Mouse (Mus musculus): ENCODE measurements around the gene Dock3. TPM values are rescaled to one million over a fixed set of nuclear protein-coding genes. Genes with fewer than 3 reads are reported as not detected.
A peak's percentile ranks its signal among the peaks of the same experiment; 100 is the strongest.

Gene Dock3
- total and polyA plus RNA-seq, 3 experiments = 1.0 to 9.0 (median 6.6) TPM

DNA sequence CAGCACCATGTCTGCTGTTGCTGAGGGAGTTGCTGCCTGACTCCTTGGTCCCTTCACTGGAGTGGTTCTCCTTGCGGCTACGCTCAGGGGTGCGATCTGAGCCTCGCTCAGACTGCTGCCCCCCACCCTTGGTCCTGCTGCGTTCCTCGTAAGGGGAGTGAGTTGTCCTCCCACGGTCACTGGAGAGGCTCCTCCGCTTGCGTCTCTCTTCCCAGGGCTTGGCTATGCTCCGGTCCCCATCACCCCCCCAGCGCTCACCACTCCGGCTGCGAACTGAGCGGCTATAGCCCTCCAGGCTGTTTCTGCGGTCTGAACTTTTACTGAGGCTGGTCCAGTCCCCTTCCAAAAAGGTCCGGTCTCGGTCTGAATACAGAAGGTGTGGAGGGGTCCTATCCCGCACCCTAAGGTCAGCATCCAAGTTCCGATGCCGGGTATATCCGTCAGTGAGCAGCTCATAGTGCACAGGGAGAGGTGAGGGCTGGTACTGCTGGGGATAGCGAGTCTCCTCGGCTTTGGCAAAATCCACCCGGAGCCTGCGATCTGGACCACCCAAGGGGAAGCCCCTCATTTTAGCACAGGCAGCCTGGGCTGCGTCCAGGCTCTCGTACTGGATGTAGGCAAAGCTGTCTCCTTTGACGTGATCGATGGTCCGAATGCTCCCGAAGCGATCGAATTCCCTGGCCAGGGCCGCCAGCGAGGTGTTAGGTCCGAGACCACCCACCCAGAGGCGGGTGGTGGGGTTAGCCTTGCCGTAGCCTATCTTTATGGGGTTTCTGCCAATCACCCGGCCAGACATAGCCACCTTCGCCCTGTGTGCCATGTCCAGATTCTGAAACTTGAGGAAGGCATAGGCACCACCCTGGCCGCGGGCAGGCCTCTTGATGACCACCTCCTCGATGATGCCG, 346.5 kb downstream of the Dock3 start:
- Histone ChIP-seq H3K4me3 (peak overlapping the region; percentile 77), H3K27ac (no peak overlapping the region), H3K9ac (ENCODE audit: low read depth, low read length) (peak overlapping the region; percentile 95), H3K4me1 (ENCODE audit: control insufficient read depth, insufficient read depth, low read length) (peaks cover 11% of the 10 kb centered on the region), H3K79me2 (replicated peaks; ENCODE audit: control insufficient read depth, insufficient read depth, low read length) (0 out of 2 replicates have a peak, but pooled peaks cover 2% of the 10 kb centered on the region), H3K27me3 (ENCODE audit: control insufficient read depth, insufficient read depth, low read length) (no peaks in the 10 kb centered on the region), H3K36me3 (ENCODE audit: control insufficient read depth, insufficient read depth, low read length) (peaks cover 7% of the 10 kb centered on the region; the same call in 1 of the 2 replicates)
- 50% methylated on average over 44 of the region's 44 CpGs for WGBS
- no peak for DNase-seq
- TF ChIP-seq POLR2A (IDR thresholded peaks at IDR 0.05; ENCODE audit: insufficient read depth, low read depth, low read length) (no peak), CTCF (IDR thresholded peaks at IDR 0.05) (no peak), EP300 (IDR thresholded peaks at IDR 0.05; ENCODE audit: insufficient read depth, low read depth, low read length) (no peak)
- intact Hi-C loops (cut with DNase I) = loop anchor here (5.0 kb wide), 1 partner anchor 198 kb away; the partner anchor contains the start of gene Tex264

DNA sequence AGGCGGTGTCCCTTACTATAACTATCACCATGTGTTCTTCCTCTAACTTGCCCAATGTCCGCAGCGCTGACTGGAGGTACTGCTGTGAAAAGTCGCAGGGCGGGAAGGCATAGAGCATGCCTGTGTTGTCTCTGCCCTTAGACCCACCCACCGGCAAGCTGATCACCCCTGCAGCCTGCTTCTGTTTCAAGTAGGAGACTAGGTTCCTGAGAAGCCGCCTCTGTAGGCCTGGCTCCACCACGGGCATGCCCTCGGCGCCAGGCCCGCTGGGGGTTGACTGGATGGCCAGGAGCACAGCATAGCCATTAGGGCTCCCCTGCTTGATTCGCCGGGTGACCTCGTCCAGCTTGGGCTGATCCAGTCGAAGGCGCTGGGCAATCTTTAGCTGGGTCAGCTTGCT, 347.4 kb downstream of the Dock3 start:
- peaks cover 11% of the 10 kb centered on the region for H3K4me1 ChIP-seq (ENCODE audit: control insufficient read depth, insufficient read depth, low read length)
- peaks cover 3% of the 10 kb centered on the region; the same call in 1 of the 2 replicates for H3K36me3 ChIP-seq (ENCODE audit: control insufficient read depth, insufficient read depth, low read length)
- no peak for TF ChIP-seq CTCF (IDR thresholded peaks at IDR 0.05)
- TF ChIP-seq EP300 (IDR thresholded peaks at IDR 0.05; ENCODE audit: insufficient read depth, low read depth, low read length) = no peak
- TF ChIP-seq POLR2A (IDR thresholded peaks at IDR 0.05; ENCODE audit: insufficient read depth, low read depth, low read length) = no peak
- WGBS = 53% methylated on average over 16 of the region's 16 CpGs
- 0 out of 2 replicates have a peak, but pooled peaks cover 2% of the 10 kb centered on the region for H3K79me2 ChIP-seq (replicated peaks; ENCODE audit: control insufficient read depth, insufficient read depth, low read length)
- H3K27me3 ChIP-seq (ENCODE audit: control insufficient read depth, insufficient read depth, low read length) = no peaks in the 10 kb centered on the region
- peak overlapping the region; percentile 28; the same call in 1 of the 2 replicates for H3K9ac ChIP-seq (ENCODE audit: low read depth, low read length)
- intact Hi-C loops (cut with DNase I) = no loop called here
- no peak overlapping the region for H3K27ac ChIP-seq
- DNase-seq = no peak
- no peak overlapping the region for H3K4me3 ChIP-seq

DNA sequence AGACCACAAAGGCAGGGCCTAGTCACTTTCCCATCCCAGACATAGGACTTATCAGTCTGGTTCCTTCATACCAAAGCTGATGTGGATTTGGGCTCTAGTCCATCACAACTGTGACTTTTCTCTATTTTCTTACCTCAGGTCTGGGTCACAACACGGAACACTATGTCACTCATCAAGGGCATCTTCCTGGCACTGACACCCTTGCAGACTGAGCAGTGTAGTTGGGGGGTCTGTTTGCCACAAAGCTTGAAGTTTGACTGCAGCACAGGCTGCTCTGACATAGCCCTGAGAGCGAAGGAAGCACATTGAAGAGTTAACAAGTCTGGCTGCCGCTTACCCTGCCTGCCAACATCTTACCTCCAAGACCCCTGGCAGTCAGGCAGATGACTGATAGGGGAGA, 348.6 kb downstream of the Dock3 start:
- H3K4me1 ChIP-seq (ENCODE audit: control insufficient read depth, insufficient read depth, low read length) = peaks cover 11% of the 10 kb centered on the region
- H3K27me3 ChIP-seq (ENCODE audit: control insufficient read depth, insufficient read depth, low read length) = no peaks in the 10 kb centered on the region
- peaks cover 3% of the 10 kb centered on the region; the same call in 1 of the 2 replicates for H3K36me3 ChIP-seq (ENCODE audit: control insufficient read depth, insufficient read depth, low read length)
- 0 out of 2 replicates have a peak, but pooled peaks cover 2% of the 10 kb centered on the region for H3K79me2 ChIP-seq (replicated peaks; ENCODE audit: control insufficient read depth, insufficient read depth, low read length)
- no peak for DNase-seq
- TF ChIP-seq POLR2A (IDR thresholded peaks at IDR 0.05; ENCODE audit: insufficient read depth, low read depth, low read length) (no peak), EP300 (IDR thresholded peaks at IDR 0.05; ENCODE audit: insufficient read depth, low read depth, low read length) (no peak), CTCF (IDR thresholded peaks at IDR 0.05) (no peak)
- WGBS = 75% methylated on average over 3 of the region's 3 CpGs
- H3K27ac ChIP-seq = no peak overlapping the region
- intact Hi-C loops (cut with DNase I) = no loop called here
- no peak overlapping the region for H3K9ac ChIP-seq (ENCODE audit: low read depth, low read length)
- no peak overlapping the region for H3K4me3 ChIP-seq

DNA sequence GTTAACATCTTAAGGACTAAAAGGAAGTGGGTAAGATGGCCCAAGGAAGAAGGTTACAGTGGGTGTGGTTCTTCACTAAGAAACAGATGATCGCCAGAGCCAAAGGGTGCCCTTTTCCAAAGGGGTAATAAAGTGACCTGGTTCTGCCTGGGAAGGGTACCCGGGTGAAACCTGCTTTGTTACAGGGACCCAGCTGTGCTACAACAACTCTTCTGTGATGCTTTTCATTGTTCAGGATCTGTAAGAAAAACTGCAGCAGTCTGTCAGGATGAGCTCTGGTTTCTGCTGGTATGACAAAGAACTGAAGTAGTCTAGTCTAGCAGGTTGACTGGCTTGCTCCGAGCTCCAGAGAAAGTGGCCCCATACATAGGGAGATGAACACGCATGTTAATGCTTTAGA, 349.5 kb downstream of the Dock3 start:
- H3K27me3 ChIP-seq (ENCODE audit: control insufficient read depth, insufficient read depth, low read length) = no peaks in the 10 kb centered on the region
- TF ChIP-seq EP300 (IDR thresholded peaks at IDR 0.05; ENCODE audit: insufficient read depth, low read depth, low read length) (no peak), CTCF (IDR thresholded peaks at IDR 0.05) (no peak)
- H3K27ac ChIP-seq = no peak overlapping the region
- H3K4me1 ChIP-seq (ENCODE audit: control insufficient read depth, insufficient read depth, low read length) = peaks cover 9% of the 10 kb centered on the region
- H3K79me2 ChIP-seq (replicated peaks; ENCODE audit: control insufficient read depth, insufficient read depth, low read length) = 0 out of 2 replicates have a peak, but pooled peaks cover 2% of the 10 kb centered on the region
- no peak for DNase-seq
- intact Hi-C loops (cut with DNase I) = no loop called here
- no peak overlapping the region for H3K9ac ChIP-seq (ENCODE audit: low read depth, low read length)
- 72% methylated on average over 4 of the region's 4 CpGs for WGBS
- H3K36me3 ChIP-seq (ENCODE audit: control insufficient read depth, insufficient read depth, low read length) = peaks cover 3% of the 10 kb centered on the region; the same call in 1 of the 2 replicates
- no peak overlapping the region for H3K4me3 ChIP-seq

DNA sequence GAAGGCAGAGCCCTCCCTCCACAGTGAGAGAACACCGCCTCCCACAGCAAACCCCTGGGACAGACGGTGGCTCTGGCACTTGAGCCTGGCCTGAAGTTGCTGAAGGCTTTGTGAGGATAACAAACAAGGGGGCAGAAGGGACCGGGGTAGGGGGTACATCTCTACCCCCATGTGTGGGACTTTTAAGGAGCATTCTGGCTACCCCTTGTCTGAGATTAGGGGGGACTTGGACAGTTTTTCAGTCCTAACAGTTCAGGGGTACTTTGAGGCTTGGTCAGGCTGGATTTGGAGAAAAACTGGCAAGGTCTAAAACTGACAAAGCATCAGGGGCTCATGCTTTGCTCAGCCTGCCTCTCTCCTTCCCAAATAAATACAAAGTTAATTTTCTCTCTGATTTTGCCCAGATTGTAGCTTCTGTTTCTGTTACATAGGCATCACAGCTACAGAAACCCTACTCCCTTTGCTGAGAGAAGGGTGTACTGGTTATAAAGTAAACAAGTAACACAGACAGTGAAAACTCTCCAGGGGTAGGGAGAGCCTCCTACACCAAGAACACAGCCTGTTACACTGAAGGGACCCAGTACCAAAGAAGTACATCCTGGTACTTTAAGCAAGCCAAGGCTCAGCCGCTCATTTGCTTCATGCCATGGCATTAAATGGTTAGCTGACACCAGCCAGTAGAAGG, 350.5 kb downstream of the Dock3 start:
- DNase-seq = no peak
- Histone ChIP-seq H3K27ac (no peak overlapping the region), H3K9ac (ENCODE audit: low read depth, low read length) (no peak overlapping the region), H3K79me2 (replicated peaks; ENCODE audit: control insufficient read depth, insufficient read depth, low read length) (0 out of 2 replicates have a peak, but pooled peaks cover 2% of the 10 kb centered on the region), H3K27me3 (ENCODE audit: control insufficient read depth, insufficient read depth, low read length) (no peaks in the 10 kb centered on the region), H3K4me1 (ENCODE audit: control insufficient read depth, insufficient read depth, low read length) (peaks cover 9% of the 10 kb centered on the region), H3K36me3 (ENCODE audit: control insufficient read depth, insufficient read depth, low read length) (peaks cover 3% of the 10 kb centered on the region; the same call in 1 of the 2 replicates), H3K4me3 (no peak overlapping the region)
- 49% methylated on average over 4 of the region's 4 CpGs for WGBS
- intact Hi-C loops (cut with DNase I) = no loop called here
- TF ChIP-seq POLR2A (IDR thresholded peaks at IDR 0.05; ENCODE audit: insufficient read depth, low read depth, low read length) (no peak), EP300 (IDR thresholded peaks at IDR 0.05; ENCODE audit: insufficient read depth, low read depth, low read length) (no peak), CTCF (IDR thresholded peaks at IDR 0.05) (no peak)

Data from heart, adult 2 months (tissue).